Mouse (Mus musculus): ENCODE measurements around the gene Cyp4f14. TPM values are rescaled to one million over a fixed set of nuclear protein-coding genes. Genes with fewer than 3 reads are reported as not detected.
"Not testable (repeated sequence)": the region's sequence is repeated elsewhere in the genome, so short reads cannot be mapped to it uniquely, and the experiment has no call there.

Cyp4f14 gene
- polyA plus RNA-seq, 1 experiment from 2014 or later: not detected

GRCm38 (mm10) chr17:32890852-32891238, 26.3 kb downstream of the Cyp4f14 start:
- Histone ChIP-seq H3K4me1 (peaks cover 10% of the 10 kb centered on the region), H3K27me3 (no peaks in the 10 kb centered on the region), H3K36me3 (peaks cover 12% of the 10 kb centered on the region), H3K9ac (peak overlapping the region; percentile 89), H3K27ac (peak overlapping the region; percentile 85; the same call in 1 of the 2 replicates), H3K4me2 (replicated peaks) (peak overlapping the region; percentile 81), H3K9me3 (no peaks in the 10 kb centered on the region), H3K4me3 (peak overlapping the region; percentile 78)
- 3% methylated on average over 11 of the region's 11 CpGs for WGBS
- ATAC-seq (ENCODE audit: low FRiP score, low read depth): no peak; the same call in 1 of the 2 replicates

- Histone ChIP-seq H3K9ac (no peak overlapping the region), H3K4me2 (replicated peaks) (no peak overlapping the region), H3K9me3 (no peaks in the 10 kb centered on the region), H3K36me3 (peaks cover 25% of the 10 kb centered on the region), H3K27me3 (no peaks in the 10 kb centered on the region), H3K4me1 (peaks cover 10% of the 10 kb centered on the region), H3K4me3 (no peak overlapping the region), H3K27ac (no peak overlapping the region)
- no peak for ATAC-seq (ENCODE audit: low FRiP score, low read depth)
- 92% methylated on average over 6 of the region's 6 CpGs for WGBS
Measured at GRCm38 (mm10) chr17:32889611-32890010, 27.5 kb downstream of the Cyp4f14 start.

GRCm38 (mm10) chr17:32880320-32881218, 36.6 kb downstream of the Cyp4f14 start:
- Histone ChIP-seq H3K4me1 (peaks cover 15% of the 10 kb centered on the region), H3K27me3 (no peaks in the 10 kb centered on the region), H3K9me3 (no peaks in the 10 kb centered on the region), H3K27ac (no peak overlapping the region), H3K4me3 (no peak overlapping the region), H3K9ac (no peak overlapping the region), H3K4me2 (replicated peaks) (no peak overlapping the region), H3K36me3 (peaks cover 68% of the 10 kb centered on the region)
- WGBS: 92% methylated on average over 14 of the region's 14 CpGs
- no peak for ATAC-seq (ENCODE audit: low FRiP score, low read depth)

GRCm38 (mm10) chr17:32878773-32879172, 38.4 kb downstream of the Cyp4f14 start:
- ATAC-seq (ENCODE audit: low FRiP score, low read depth): no peak
- no peak overlapping the region for H3K27ac ChIP-seq
- no peak overlapping the region for H3K9ac ChIP-seq
- H3K4me1 ChIP-seq: peaks cover 15% of the 10 kb centered on the region
- no peaks in the 10 kb centered on the region for H3K27me3 ChIP-seq
- WGBS: 92% methylated on average over 11 of the region's 11 CpGs
- no peaks in the 10 kb centered on the region for H3K9me3 ChIP-seq
- no peak overlapping the region for H3K4me3 ChIP-seq
- H3K4me2 ChIP-seq (replicated peaks): no peak overlapping the region
- H3K36me3 ChIP-seq: peaks cover 50% of the 10 kb centered on the region

DNA sequence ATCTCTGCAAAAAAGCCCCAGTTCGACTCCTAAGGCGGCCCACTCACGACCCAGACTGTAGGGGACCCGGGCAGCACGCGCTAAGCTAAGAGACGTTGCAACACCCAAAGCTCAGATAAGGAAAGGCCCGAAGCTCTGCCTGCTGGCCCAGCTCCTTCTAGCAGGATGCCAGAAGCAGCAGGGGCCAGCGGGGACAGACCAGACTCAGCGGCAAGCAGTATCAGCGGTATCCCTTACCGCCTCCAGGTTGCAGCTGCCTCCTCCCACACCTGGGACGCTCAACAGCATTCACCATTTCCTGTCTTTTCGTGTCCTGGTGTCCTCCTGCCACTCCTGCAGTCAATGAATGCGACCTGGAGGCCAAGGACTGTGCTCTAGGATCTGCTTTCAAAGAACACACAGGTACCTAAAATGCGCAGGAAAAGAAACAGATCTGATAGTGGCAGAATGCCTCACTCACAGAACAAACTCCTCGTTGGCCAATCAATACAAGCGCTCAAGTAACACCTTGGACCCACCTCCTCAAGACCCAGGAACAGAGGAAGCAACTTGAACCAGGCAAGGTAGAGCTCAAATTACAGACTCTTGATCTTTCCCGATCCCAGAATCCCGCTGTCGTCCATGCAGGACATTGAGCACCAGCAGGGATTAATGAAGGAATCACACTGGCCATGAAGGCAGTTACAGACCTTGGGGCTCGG, 39.5 kb downstream of the Cyp4f14 start:
- Histone ChIP-seq H3K4me3 (peak overlapping the region; percentile 19), H3K4me1 (peaks cover 15% of the 10 kb centered on the region), H3K4me2 (replicated peaks) (peak overlapping the region; percentile 52), H3K36me3 (peaks cover 39% of the 10 kb centered on the region), H3K9me3 (no peaks in the 10 kb centered on the region), H3K27me3 (no peaks in the 10 kb centered on the region), H3K27ac (no peak overlapping the region), H3K9ac (peak overlapping the region; percentile 53)
- WGBS: 5% methylated on average over 22 of the region's 22 CpGs
- ATAC-seq (ENCODE audit: low FRiP score, low read depth): no peak

DNA sequence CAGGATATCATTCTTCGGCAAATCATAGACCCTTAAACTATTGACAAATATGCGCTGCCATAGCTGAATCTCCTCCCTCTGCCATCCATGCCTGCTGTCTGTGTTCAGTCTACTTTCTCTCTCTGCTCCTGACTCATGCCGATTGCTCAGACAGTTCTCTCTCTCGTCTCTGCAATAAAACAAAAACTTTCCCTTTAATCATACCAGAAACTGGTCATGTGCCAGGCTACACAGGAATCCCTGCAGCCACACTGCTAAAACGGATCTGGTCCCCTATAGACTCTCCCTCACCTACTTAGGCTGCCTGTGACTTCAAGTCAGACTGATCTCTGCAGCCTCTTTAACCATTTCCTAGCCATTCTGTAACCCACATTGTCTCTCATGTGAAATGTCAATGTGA, 44.4 kb downstream of the Cyp4f14 start:
- Histone ChIP-seq H3K9me3 (0 out of 2 replicates have a peak, but pooled peaks cover 2% of the 10 kb centered on the region), H3K9ac (no peak overlapping the region), H3K27ac (no peak overlapping the region), H3K4me2 (replicated peaks) (no peak overlapping the region), H3K4me1 (peaks cover 12% of the 10 kb centered on the region), H3K4me3 (no peak overlapping the region), H3K36me3 (no peaks in the 10 kb centered on the region), H3K27me3 (no peaks in the 10 kb centered on the region)
- 58% methylated on average over 5 of the region's 5 CpGs for WGBS
- no peak for ATAC-seq (ENCODE audit: low FRiP score, low read depth)

GRCm38 (mm10) chr17:32872091-32872490, 45.1 kb downstream of the Cyp4f14 start:
- no peak for ATAC-seq (ENCODE audit: low FRiP score, low read depth)
- no peak overlapping the region for H3K4me3 ChIP-seq
- no peaks in the 10 kb centered on the region for H3K27me3 ChIP-seq
- peaks cover 6% of the 10 kb centered on the region for H3K4me1 ChIP-seq
- H3K9me3 ChIP-seq: 0 out of 2 replicates have a peak, but pooled peaks cover 2% of the 10 kb centered on the region
- no peak overlapping the region for H3K4me2 ChIP-seq (replicated peaks)
- H3K36me3 ChIP-seq: no peaks in the 10 kb centered on the region
- 66% methylated on average over 4 of the region's 4 CpGs for WGBS
- no peak overlapping the region for H3K27ac ChIP-seq
- no peak overlapping the region for H3K9ac ChIP-seq

GRCm38 (mm10) chr17:32871483-32871882, 45.7 kb downstream of the Cyp4f14 start:
- Histone ChIP-seq H3K4me3 (no peak overlapping the region), H3K27me3 (no peaks in the 10 kb centered on the region), H3K9me3 (0 out of 2 replicates have a peak, but pooled peaks cover 2% of the 10 kb centered on the region), H3K4me1 (no peaks in the 10 kb centered on the region), H3K27ac (no peak overlapping the region), H3K4me2 (replicated peaks) (no peak overlapping the region), H3K36me3 (no peaks in the 10 kb centered on the region), H3K9ac (no peak overlapping the region)
- ATAC-seq (ENCODE audit: low FRiP score, low read depth): no peak
- WGBS: 90% methylated on average over 1 of the region's 1 CpGs

DNA sequence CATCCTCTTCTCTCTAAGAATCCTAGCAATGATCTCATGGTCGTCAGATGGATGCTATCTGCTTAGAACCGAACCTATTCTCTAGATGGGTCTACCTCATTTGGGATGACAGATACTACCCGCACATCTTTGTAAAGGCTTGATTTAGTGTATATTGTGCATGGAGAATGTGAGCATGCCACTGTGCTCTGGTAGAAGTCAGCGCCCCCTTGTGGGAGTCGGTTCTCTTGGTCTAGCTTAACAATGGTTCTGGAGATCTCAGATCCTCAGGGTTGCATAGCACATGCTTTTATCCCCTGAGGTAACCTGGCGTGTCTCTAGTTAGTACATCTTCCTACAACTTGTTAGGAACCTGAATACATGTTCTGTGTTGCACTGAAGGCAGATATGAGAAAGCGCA, 49.9 kb downstream of the Cyp4f14 start:
- H3K4me3 ChIP-seq; H3K36me3 ChIP-seq; H3K27me3 ChIP-seq; ATAC-seq (ENCODE audit: low FRiP score, low read depth); H3K9me3 ChIP-seq; H3K27ac ChIP-seq; H3K9ac ChIP-seq; H3K4me1 ChIP-seq; H3K4me2 ChIP-seq (replicated peaks): not testable (repeated sequence)
- WGBS: 75% methylated on average over 5 of the region's 7 CpGs

DNA sequence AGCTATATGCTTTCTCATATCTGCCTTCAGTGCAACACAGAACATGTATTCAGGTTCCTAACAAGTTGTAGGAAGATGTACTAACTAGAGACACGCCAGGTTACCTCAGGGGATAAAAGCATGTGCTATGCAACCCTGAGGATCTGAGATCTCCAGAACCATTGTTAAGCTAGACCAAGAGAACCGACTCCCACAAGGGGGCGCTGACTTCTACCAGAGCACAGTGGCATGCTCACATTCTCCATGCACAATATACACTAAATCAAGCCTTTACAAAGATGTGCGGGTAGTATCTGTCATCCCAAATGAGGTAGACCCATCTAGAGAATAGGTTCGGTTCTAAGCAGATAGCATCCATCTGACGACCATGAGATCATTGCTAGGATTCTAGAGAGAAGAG, 60.4 kb downstream of the Cyp4f14 start:
- not testable (repeated sequence) for ATAC-seq (ENCODE audit: low FRiP score, low read depth); H3K4me1 ChIP-seq; H3K27me3 ChIP-seq; H3K9ac ChIP-seq; H3K9me3 ChIP-seq; H3K36me3 ChIP-seq; H3K4me3 ChIP-seq; H3K4me2 ChIP-seq (replicated peaks); H3K27ac ChIP-seq
- 63% methylated on average over 4 of the region's 6 CpGs for WGBS
